Comparison of ENCODE assay signal across 11 mouse cellular contexts in genomic region chr17:47475714-47476113, GRCm38 (mm10). TPM values are rescaled to one million over a fixed set of nuclear protein-coding genes. Genes with fewer than 3 reads are reported as not detected.
DNase-seq lines count a peak whose midpoint lies in the region; ATAC-seq and TF ChIP-seq lines count a peak whose summit lies in the region.
"Had no signal": no experiment of that assay in that cellular context is flagged by ENCODE, and none has a peak within 500 bp of the region (broad histone marks: within the 10 kb centered on the region; RNA-seq: fewer than 3 reads in every experiment).

No protein-coding gene starts in this region.

- no peak for DNase-seq in kidney, adult 2 months
- peak; percentile 40 to 45 for DNase-seq in B cell, adult 2 months
- no peak for DNase-seq in Patski (ENCODE audit: low read depth, low spot score)
- DNase-seq in liver, postnatal 0 days: peak; percentile 63
- DNase-seq in urinary bladder, postnatal 25 days (ENCODE audit: low spot score): no peak
- DNase-seq in left cerebral cortex, postnatal 4 days: no peak
- no peak for DNase-seq in urinary bladder, postnatal 36 days (ENCODE audit: low spot score in 2 of 2)
- DNase-seq: gastrocnemius, postnatal 10 days had no signal

- no peaks in the 10 kb centered on the region for H3K9me3 ChIP-seq in kidney, embryonic 15.5 days (replicated peaks)
- no peaks in the 10 kb centered on the region for H3K9me3 ChIP-seq in liver, postnatal 0 days (ENCODE audit: low read length)

- no peaks in the 10 kb centered on the region for H3K27me3 ChIP-seq in kidney, adult 2 months (replicated peaks; ENCODE audit: control insufficient read depth, insufficient read depth, low read length)
- no peaks in the 10 kb centered on the region for H3K27me3 ChIP-seq in kidney, embryonic 15.5 days
- no peaks in the 10 kb centered on the region for H3K27me3 ChIP-seq in Patski
- H3K27me3 ChIP-seq in liver, postnatal 0 days (ENCODE audit: insufficient read depth, low read length): no peaks in the 10 kb centered on the region

- TF ChIP-seq POLR2A in kidney, adult 2 months (IDR thresholded peaks at IDR 0.05; ENCODE audit: low read depth, low read length): no peak

- POLR2A ChIA-PET in Patski (lab: Charles Lee): interaction anchor here (0.9 to 1.0 kb wide), 2 partner anchors 81 to 89 kb away, joined by 3 read pairs; no protein-coding TSS in a partner anchor

- TF ChIP-seq EP300 in liver, postnatal 0 days (IDR thresholded peaks at IDR 0.05; ENCODE audit: low read depth): no peak

- H3K4me2 ChIP-seq in kidney, embryonic 15.5 days: no peak overlapping the region
- no peak overlapping the region for H3K4me2 ChIP-seq in liver, postnatal 0 days (ENCODE audit: low read depth, low read length)

- no peak for ATAC-seq in kidney, embryonic 15.5 days (replicated peaks; ENCODE audit: low FRiP score)
- ATAC-seq in Patski: no peak
- ATAC-seq in liver, postnatal 0 days: no peak

- H3K4me1 ChIP-seq in kidney, adult 2 months (ENCODE audit: control insufficient read depth, insufficient read depth, low read length): peaks cover 4% of the 10 kb centered on the region
- H3K4me1 ChIP-seq in kidney, embryonic 15.5 days: peaks cover 17% of the 10 kb centered on the region
- peaks cover 12% of the 10 kb centered on the region for H3K4me1 ChIP-seq in liver, postnatal 0 days (ENCODE audit: insufficient read depth)

- WGBS in kidney, adult 2 months: 67% methylated on average over 3 of the region's 3 CpGs
- WGBS in kidney, embryonic 15.5 days: 59% methylated on average over 3 of the region's 3 CpGs
- WGBS in liver, postnatal 0 days (ENCODE audit: insufficient replicate concordance): 64% methylated on average over 3 of the region's 3 CpGs

- H3K9ac ChIP-seq in kidney, embryonic 15.5 days: no peak overlapping the region
- no peak overlapping the region for H3K9ac ChIP-seq in liver, postnatal 0 days (replicated peaks)

- peak; percentile 55 for TF ChIP-seq CTCF in kidney, adult 2 months (conservative IDR thresholded peaks at IDR 0.05; ENCODE audit: insufficient read depth, insufficient read length, low read depth, low read length)
- TF ChIP-seq CTCF in Patski (IDR thresholded peaks at IDR 0.05): peak; percentile 67
- peak; percentile 73 for TF ChIP-seq CTCF in liver, postnatal 0 days (IDR thresholded peaks at IDR 0.05; ENCODE audit: low read depth)

- no peaks in the 10 kb centered on the region for H3K36me3 ChIP-seq in kidney, adult 2 months (ENCODE audit: control insufficient read depth, insufficient read depth, low read length)
- no peaks in the 10 kb centered on the region for H3K36me3 ChIP-seq in kidney, embryonic 15.5 days
- H3K36me3 ChIP-seq in liver, postnatal 0 days (replicated peaks; ENCODE audit: insufficient read depth, low read length): no peaks in the 10 kb centered on the region

- H3K27ac ChIP-seq in kidney, adult 2 months (ENCODE audit: insufficient read depth, low read depth, low read length): no peak overlapping the region
- H3K27ac ChIP-seq in kidney, embryonic 15.5 days: no peak overlapping the region
- H3K27ac ChIP-seq in liver, postnatal 0 days (ENCODE audit: low read depth): no peak overlapping the region

- intact Hi-C loops in left cerebral cortex, postnatal 4 days (cut with DNase I): no loop called here

- CTCF ChIA-PET in Patski (lab: Charles Lee): interaction anchor here (0.8 to 2.0 kb wide), 8 partner anchors 10 to 103 kb away, joined by 3 to 5 read pairs (median 4); partner anchors contain the start of gene Taf8

- in situ Hi-C loops in Patski (cut with MboI; ENCODE audit: low pct_unique_long_range_greater_than_20kb): no loop called here

- H3K4me3 ChIP-seq in kidney, adult 2 months (ENCODE audit: insufficient read depth, low read depth, low read length): no peak overlapping the region
- no peak overlapping the region for H3K4me3 ChIP-seq in kidney, embryonic 15.5 days (replicated peaks)
- no peak overlapping the region for H3K4me3 ChIP-seq in liver, postnatal 0 days (ENCODE audit: low read depth, low read length)

RNA-seq across cellular contexts. Expression of gene Taf8, which starts 26.4 kb away (rescaled TPM):
- polyA plus RNA-seq in kidney, adult 2 months (2012; rRNA removed): 22.9 and 23.7 TPM in 2 replicates
- 32.2 and 37.0 TPM in 2 replicates for polyA plus RNA-seq in kidney, embryonic 15.5 days (2015; fragmentation: Nextera tagmentation; extraction: Ambion mirVana)
- 17.8 TPM for polyA plus RNA-seq in Patski (2021)
- 6.5 and 8.1 TPM in 2 replicates for polyA plus RNA-seq in liver, postnatal 0 days (2015; fragmentation: Nextera tagmentation; extraction: Ambion mirVana)
- total RNA-seq in left cerebral cortex, postnatal 4 days (2021): 10 to 100 TPM; 12.7 to 15.5 TPM

RNA-seq across cellular contexts. Expression of gene Ccnd3, which starts 29.1 kb away (rescaled TPM):
- polyA plus RNA-seq in kidney, adult 2 months (2012; rRNA removed): 148 and 152 TPM in 2 replicates
- 272 and 294 TPM in 2 replicates for polyA plus RNA-seq in kidney, embryonic 15.5 days (2015; fragmentation: Nextera tagmentation; extraction: Ambion mirVana)
- polyA plus RNA-seq in Patski (2021): 99.7 TPM
- 249 and 250 TPM in 2 replicates for polyA plus RNA-seq in liver, postnatal 0 days (2015; fragmentation: Nextera tagmentation; extraction: Ambion mirVana)
- total RNA-seq in left cerebral cortex, postnatal 4 days (2021): 10 to 100 TPM; 30.1 to 36.2 TPM

RNA-seq across cellular contexts. Expression of gene 1700001C19Rik, which starts 38.5 kb away (rescaled TPM):
- 0.09 and 0.23 TPM in 2 replicates for polyA plus RNA-seq in kidney, adult 2 months (2012; rRNA removed)
- polyA plus RNA-seq in kidney, embryonic 15.5 days (2015; fragmentation: Nextera tagmentation; extraction: Ambion mirVana): 0.26 and 0.46 TPM in 2 replicates
- 1.5 TPM for polyA plus RNA-seq in Patski (2021)
- 7.5 and 7.8 TPM in 2 replicates for polyA plus RNA-seq in liver, postnatal 0 days (2015; fragmentation: Nextera tagmentation; extraction: Ambion mirVana)
- total RNA-seq in left cerebral cortex, postnatal 4 days (2021): not detected
- total RNA-seq: common myeloid progenitor, adult 5-6 weeks; gastrocnemius, postnatal 10 days had no signal

RNA-seq across cellular contexts. Expression of gene AI661453, which starts 39.3 kb away (rescaled TPM):
- 7.9 and 9.7 TPM in 2 replicates for polyA plus RNA-seq in kidney, adult 2 months (2012; rRNA removed)
- polyA plus RNA-seq in kidney, embryonic 15.5 days (2015; fragmentation: Nextera tagmentation; extraction: Ambion mirVana): 1.7 and 2.1 TPM in 2 replicates
- 20.0 TPM for polyA plus RNA-seq in Patski (2021)
- 1.0 and 1.6 TPM in 2 replicates for polyA plus RNA-seq in liver, postnatal 0 days (2015; fragmentation: Nextera tagmentation; extraction: Ambion mirVana)
- total RNA-seq in left cerebral cortex, postnatal 4 days (2021): under 1 TPM; 0.48 to 0.54 TPM
- polyA plus RNA-seq: neural tube, embryonic 14.5 days had no signal

Comparison
In these comparisons a context has a peak if more than half of its experiments do, and no peak if none do; other contexts are left out.
1. DNase-seq: peak in B cell, adult 2 months (2 of 2) and liver, postnatal 0 days (single experiment); none in kidney, adult 2 months (single experiment), Patski (single experiment), urinary bladder, postnatal 25 days (single experiment), left cerebral cortex, postnatal 4 days (single experiment) and urinary bladder, postnatal 36 days (0 of 2).
2. Peak in every context shown above with its lines, with median percentiles within 50 percentile points of each other: CTCF ChIP-seq.